Mouse (Mus musculus): ENCODE results near the gene Abhd11. TPM values are rescaled to one million over a fixed set of nuclear protein-coding genes. Genes with fewer than 3 reads are reported as not detected.
"Not testable (repeated sequence)": the region's sequence is repeated elsewhere in the genome, so short reads cannot be mapped to it uniquely, and the experiment has no call there.

The Abhd11 gene
- total and polyA plus RNA-seq, 2 experiments from 2014 or later, result 55.6 to 100 TPM

GRCm38 (mm10) chr5:135048539-135048938, 39.6 kb downstream of the Abhd11 start:
- Histone ChIP-seq H3K4me1 (ENCODE audit: control insufficient read depth, insufficient read depth) (no peaks in the 10 kb centered on the region), H3K27ac (ENCODE audit: low read depth) (no peak overlapping the region), H3K36me3 (replicated peaks; ENCODE audit: control insufficient read depth, insufficient read depth, low read length) (peaks cover 23% of the 10 kb centered on the region; the same call in 1 of the 2 replicates), H3K9me3 (replicated peaks; ENCODE audit: control insufficient read depth, low read length) (no peaks in the 10 kb centered on the region), H3K4me3 (ENCODE audit: low read depth, low read length) (no peak overlapping the region), H3K4me2 (ENCODE audit: low read depth, low read length) (no peak overlapping the region), H3K9ac (replicated peaks; ENCODE audit: low read depth, low read length) (no peak overlapping the region), H3K27me3 (ENCODE audit: control insufficient read depth, insufficient read depth, low read length) (no peaks in the 10 kb centered on the region)
- ATAC-seq (ENCODE audit: insufficient read depth, low read depth), result no peak
- 96% methylated on average over 5 of the region's 5 CpGs for WGBS
- TF ChIP-seq CTCF (IDR thresholded peaks at IDR 0.05; ENCODE audit: low read depth) (no peak), EP300 (IDR thresholded peaks at IDR 0.05; ENCODE audit: low read depth) (no peak)
- DNase-seq (ENCODE audit: low spot score), result no peak

DNA sequence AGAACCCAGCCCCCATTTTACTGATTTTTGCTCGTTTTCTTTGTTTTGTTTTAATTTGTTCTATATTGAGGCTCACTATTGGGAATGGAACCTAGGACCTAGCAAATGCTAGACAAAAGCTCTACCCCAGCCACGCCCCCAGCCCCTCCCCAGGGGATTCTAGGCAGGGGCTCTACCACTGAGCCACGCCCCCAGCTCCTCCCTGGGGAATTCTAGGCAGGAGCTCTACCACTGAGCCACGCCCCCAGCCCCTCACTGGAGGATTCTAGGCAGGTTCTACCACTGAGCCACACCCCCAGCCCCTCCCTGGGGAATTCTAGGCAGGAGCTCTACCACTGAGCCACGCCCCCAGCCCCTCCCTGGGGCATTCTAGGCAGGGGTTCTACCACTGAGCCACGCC, 40.3 kb downstream of the Abhd11 start:
- not testable (repeated sequence) for H3K27ac ChIP-seq (ENCODE audit: low read depth); H3K27me3 ChIP-seq (ENCODE audit: control insufficient read depth, insufficient read depth, low read length); H3K9ac ChIP-seq (replicated peaks; ENCODE audit: low read depth, low read length); H3K4me3 ChIP-seq (ENCODE audit: low read depth, low read length); H3K4me1 ChIP-seq (ENCODE audit: control insufficient read depth, insufficient read depth); DNase-seq (ENCODE audit: low spot score); ATAC-seq (ENCODE audit: insufficient read depth, low read depth); H3K4me2 ChIP-seq (ENCODE audit: low read depth, low read length); H3K9me3 ChIP-seq (replicated peaks; ENCODE audit: control insufficient read depth, low read length)
- 86% methylated on average over 6 of the region's 6 CpGs for WGBS
- peaks cover 25% of the 10 kb centered on the region; the same call in 1 of the 2 replicates for H3K36me3 ChIP-seq (replicated peaks; ENCODE audit: control insufficient read depth, insufficient read depth, low read length)

GRCm38 (mm10) chr5:135053356-135053755, 44.4 kb downstream of the Abhd11 start:
- Histone ChIP-seq H3K9ac (replicated peaks; ENCODE audit: low read depth, low read length) (no peak overlapping the region), H3K36me3 (replicated peaks; ENCODE audit: control insufficient read depth, insufficient read depth, low read length) (peaks cover 42% of the 10 kb centered on the region), H3K27ac (ENCODE audit: low read depth) (no peak overlapping the region), H3K9me3 (replicated peaks; ENCODE audit: control insufficient read depth, low read length) (no peaks in the 10 kb centered on the region), H3K27me3 (ENCODE audit: control insufficient read depth, insufficient read depth, low read length) (no peaks in the 10 kb centered on the region), H3K4me2 (ENCODE audit: low read depth, low read length) (no peak overlapping the region), H3K4me3 (ENCODE audit: low read depth, low read length) (no peak overlapping the region), H3K4me1 (ENCODE audit: control insufficient read depth, insufficient read depth) (no peaks in the 10 kb centered on the region)
- DNase-seq (ENCODE audit: low spot score), result no peak
- WGBS, result 61% methylated on average over 12 of the region's 12 CpGs
- no peak for TF ChIP-seq EP300 (IDR thresholded peaks at IDR 0.05; ENCODE audit: low read depth)
- no peak for TF ChIP-seq CTCF (IDR thresholded peaks at IDR 0.05; ENCODE audit: low read depth)
- no peak for ATAC-seq (ENCODE audit: insufficient read depth, low read depth)

Other genes starting within 250 kb of the Abhd11 start
- gene Tmem270, start 102.4 kb upstream of the Abhd11 start, total RNA-seq (2014; rRNA removed; ENCODE audit: low replicate concordance), result not detected in 2 replicates
- not detected in 2 replicates for gene Tmem270, start 102.4 kb upstream of the Abhd11 start, polyA plus RNA-seq (2015; fragmentation: Nextera tagmentation; extraction: Ambion mirVana)
- gene Cldn13, start 93.6 kb upstream of the Abhd11 start, total RNA-seq (2014; rRNA removed; ENCODE audit: low replicate concordance), result not detected in 2 replicates
- 0.18 and 0.22 TPM in 2 replicates for gene Cldn13, start 93.6 kb upstream of the Abhd11 start, polyA plus RNA-seq (2015; fragmentation: Nextera tagmentation; extraction: Ambion mirVana)
- gene Mettl27, start 76.8 kb upstream of the Abhd11 start, total RNA-seq (2014; rRNA removed; ENCODE audit: low replicate concordance), result 4.6 and 9.4 TPM in 2 replicates
- 6.4 and 8.3 TPM in 2 replicates for gene Mettl27, start 76.8 kb upstream of the Abhd11 start, polyA plus RNA-seq (2015; fragmentation: Nextera tagmentation; extraction: Ambion mirVana)
- 0.12 and 10.2 TPM in 2 replicates for gene Cldn4, start 62.2 kb upstream of the Abhd11 start, total RNA-seq (2014; rRNA removed; ENCODE audit: low replicate concordance)
- 0.18 TPM in 1 of 2 replicates, not detected in the other for gene Cldn4, start 62.2 kb upstream of the Abhd11 start, polyA plus RNA-seq (2015; fragmentation: Nextera tagmentation; extraction: Ambion mirVana)
- gene Cldn3, start 22.9 kb upstream of the Abhd11 start, total RNA-seq (2014; rRNA removed; ENCODE audit: low replicate concordance), result 3.8 and 15.2 TPM in 2 replicates
- 1.4 and 4.5 TPM in 2 replicates for gene Cldn3, start 22.9 kb upstream of the Abhd11 start, polyA plus RNA-seq (2015; fragmentation: Nextera tagmentation; extraction: Ambion mirVana)
- gene Stx1a, start 14.3 kb downstream of the Abhd11 start, total RNA-seq (2014; rRNA removed; ENCODE audit: low replicate concordance), result 2.3 and 3.7 TPM in 2 replicates
- gene Stx1a, start 14.3 kb downstream of the Abhd11 start, polyA plus RNA-seq (2015; fragmentation: Nextera tagmentation; extraction: Ambion mirVana), result 2.3 and 2.5 TPM in 2 replicates
- 7.7 and 19.7 TPM in 2 replicates for gene Dnajc30, start 55.0 kb downstream of the Abhd11 start, total RNA-seq (2014; rRNA removed; ENCODE audit: low replicate concordance)
- 33.6 and 34.1 TPM in 2 replicates for gene Dnajc30, start 55.0 kb downstream of the Abhd11 start, polyA plus RNA-seq (2015; fragmentation: Nextera tagmentation; extraction: Ambion mirVana)
- gene Bud23, start 55.8 kb downstream of the Abhd11 start, total RNA-seq (2014; rRNA removed; ENCODE audit: low replicate concordance), result 34.2 and 49.6 TPM in 2 replicates
- gene Bud23, start 55.8 kb downstream of the Abhd11 start, polyA plus RNA-seq (2015; fragmentation: Nextera tagmentation; extraction: Ambion mirVana), result 33.7 and 38.2 TPM in 2 replicates
- 3.7 and 5.6 TPM in 2 replicates for gene Vps37d, start 69.1 kb downstream of the Abhd11 start, total RNA-seq (2014; rRNA removed; ENCODE audit: low replicate concordance)
- 1.0 and 1.1 TPM in 2 replicates for gene Vps37d, start 69.1 kb downstream of the Abhd11 start, polyA plus RNA-seq (2015; fragmentation: Nextera tagmentation; extraction: Ambion mirVana)
- 1.2 and 16.0 TPM in 2 replicates for gene Mlxipl, start 80.7 kb downstream of the Abhd11 start, total RNA-seq (2014; rRNA removed; ENCODE audit: low replicate concordance)
- 3.4 and 5.3 TPM in 2 replicates for gene Mlxipl, start 80.7 kb downstream of the Abhd11 start, polyA plus RNA-seq (2015; fragmentation: Nextera tagmentation; extraction: Ambion mirVana)
- gene Tbl2, start 140.5 kb downstream of the Abhd11 start, total RNA-seq (2014; rRNA removed; ENCODE audit: low replicate concordance), result 30.0 and 66.2 TPM in 2 replicates
- 10.4 and 11.3 TPM in 2 replicates for gene Tbl2, start 140.5 kb downstream of the Abhd11 start, polyA plus RNA-seq (2015; fragmentation: Nextera tagmentation; extraction: Ambion mirVana)
- 10.6 and 23.2 TPM in 2 replicates for gene Bcl7b, start 159.1 kb downstream of the Abhd11 start, total RNA-seq (2014; rRNA removed; ENCODE audit: low replicate concordance)
- gene Bcl7b, start 159.1 kb downstream of the Abhd11 start, polyA plus RNA-seq (2015; fragmentation: Nextera tagmentation; extraction: Ambion mirVana), result 51.8 and 54.5 TPM in 2 replicates
- gene Baz1b, start 178.1 kb downstream of the Abhd11 start, total RNA-seq (2014; rRNA removed; ENCODE audit: low replicate concordance), result 21.3 and 30.0 TPM in 2 replicates
- gene Baz1b, start 178.1 kb downstream of the Abhd11 start, polyA plus RNA-seq (2015; fragmentation: Nextera tagmentation; extraction: Ambion mirVana), result 11.9 and 13.1 TPM in 2 replicates
- gene Fzd9, start 242.1 kb downstream of the Abhd11 start, total RNA-seq (2014; rRNA removed; ENCODE audit: low replicate concordance), result 3.3 and 7.4 TPM in 2 replicates
- gene Fzd9, start 242.1 kb downstream of the Abhd11 start, polyA plus RNA-seq (2015; fragmentation: Nextera tagmentation; extraction: Ambion mirVana), result 1.8 and 2.4 TPM in 2 replicates

All from heart, postnatal 0 days (tissue).